In the genomic region with DNA sequence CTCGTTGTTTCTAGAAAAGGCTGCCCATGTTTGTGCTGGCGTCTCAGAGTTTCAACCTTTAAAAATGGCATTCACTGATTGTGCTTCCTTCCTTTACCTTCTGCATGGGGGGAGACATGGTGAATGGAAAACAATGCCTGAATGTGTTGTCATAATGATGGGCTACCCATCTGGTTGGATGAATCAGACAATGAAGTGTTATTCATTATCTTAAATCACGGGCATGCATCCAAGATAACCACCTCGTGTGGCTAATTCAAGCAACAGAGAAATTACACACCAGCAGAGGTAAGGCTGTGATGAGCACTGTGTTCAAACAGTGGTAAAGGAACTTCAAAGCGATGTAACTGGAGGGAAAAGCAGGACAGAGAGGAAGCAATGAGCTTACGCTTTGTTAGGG, we compare ENCODE assay signal across 22 mouse cellular contexts.
A peak's percentile ranks its signal among the peaks of the same experiment; 100 is the strongest.
DNase-seq lines count a peak whose midpoint lies in the region; ATAC-seq and TF ChIP-seq lines count a peak whose summit lies in the region.
"Had no signal": no experiment of that assay in that cellular context is flagged by ENCODE, and none has a peak within 500 bp of the region (broad histone marks: within the 10 kb centered on the region; RNA-seq: fewer than 3 reads in every experiment).

No protein-coding gene starts in this region.

- H3K36me3 ChIP-seq in forebrain, embryonic 14.5 days (ENCODE audit: control insufficient read depth, insufficient read depth, low read length) = no peaks in the 10 kb centered on the region
- no peaks in the 10 kb centered on the region for H3K36me3 ChIP-seq in forebrain, postnatal 0 days (ENCODE audit: insufficient read depth)
- H3K36me3 ChIP-seq in hindbrain, embryonic 13.5 days = no peaks in the 10 kb centered on the region
- H3K36me3 ChIP-seq in hindbrain, embryonic 10.5 days = no peaks in the 10 kb centered on the region
- H3K36me3 ChIP-seq: embryonic facial prominence, embryonic 12.5 days; heart, embryonic 12.5 days; intestine, embryonic 15.5 days had no signal

- 54% methylated on average over 6 of the region's 6 CpGs for WGBS in forebrain, embryonic 14.5 days
- WGBS in forebrain, postnatal 0 days = 50% methylated on average over 6 of the region's 6 CpGs
- WGBS in hindbrain, embryonic 13.5 days = 74% methylated on average over 6 of the region's 6 CpGs
- 92% methylated on average over 6 of the region's 6 CpGs for WGBS in hindbrain, embryonic 10.5 days

- no peaks in the 10 kb centered on the region for H3K9me3 ChIP-seq in forebrain, embryonic 14.5 days (replicated peaks; ENCODE audit: control insufficient read depth, low read length)
- no peaks in the 10 kb centered on the region for H3K9me3 ChIP-seq in forebrain, postnatal 0 days (ENCODE audit: low read length)
- H3K9me3 ChIP-seq in hindbrain, embryonic 13.5 days = no peaks in the 10 kb centered on the region
- no peaks in the 10 kb centered on the region for H3K9me3 ChIP-seq in hindbrain, embryonic 10.5 days
- H3K9me3 ChIP-seq: embryonic facial prominence, embryonic 12.5 days; heart, embryonic 12.5 days; intestine, embryonic 15.5 days had no signal

- TF ChIP-seq CTCF in forebrain, postnatal 0 days (IDR thresholded peaks at IDR 0.05; ENCODE audit: low read depth) = no peak

- no peak overlapping the region for H3K27ac ChIP-seq in forebrain, embryonic 14.5 days (ENCODE audit: low read depth, low read length)
- no peak overlapping the region for H3K27ac ChIP-seq in forebrain, postnatal 0 days (ENCODE audit: low read depth, low read length)
- H3K27ac ChIP-seq in hindbrain, embryonic 13.5 days = 0 out of 2 replicates have a peak overlapping the region, but pooled peaks have one; percentile 8
- H3K27ac ChIP-seq in hindbrain, embryonic 10.5 days = no peak overlapping the region
- H3K27ac ChIP-seq: embryonic facial prominence, embryonic 12.5 days; gastrocnemius, adult 2 months; hindbrain, embryonic 14.5 days; intestine, embryonic 15.5 days had no signal

- ATAC-seq in forebrain, embryonic 14.5 days = no peak
- no peak for ATAC-seq in forebrain, postnatal 0 days
- ATAC-seq in hindbrain, embryonic 13.5 days (ENCODE audit: low FRiP score) = no peak
- ATAC-seq: activated CD4-positive, CD25-positive, alpha-beta regulatory T cell, adult 4 months; CD4-positive, CD25-positive, alpha-beta regulatory T cell, adult 4 months; forebrain, embryonic 16.5 days; intestine, embryonic 15.5 days had no signal

- H3K9ac ChIP-seq in forebrain, embryonic 14.5 days (ENCODE audit: low read length) = no peak overlapping the region
- no peak overlapping the region for H3K9ac ChIP-seq in forebrain, postnatal 0 days
- H3K9ac ChIP-seq in hindbrain, embryonic 13.5 days = no peak overlapping the region
- H3K9ac ChIP-seq: embryonic facial prominence, embryonic 12.5 days; heart, embryonic 12.5 days; hindbrain, embryonic 14.5 days; intestine, embryonic 15.5 days had no signal

- DNase-seq in forebrain, embryonic 14.5 days (ENCODE audit: low spot score) = peak; percentile 50
- no peak for DNase-seq in forebrain, postnatal 0 days
- no peak for DNase-seq in hindbrain, embryonic 10.5 days (ENCODE audit: low spot score)
- DNase-seq in layer of hippocampus, adult 9-11 months = peak; percentile 29
- DNase-seq in layer of hippocampus, adult 9-10 months (ENCODE audit: low spot score) = no peak
- peak; percentile 53 for DNase-seq in MN1 (ENCODE audit: low spot score)
- no peak for DNase-seq in frontal cortex, postnatal 10 days (ENCODE audit: low spot score in 2 of 2)
- DNase-seq: adrenal gland, postnatal 14 days; B cell, adult 2 months; cerebellum, adult 11 months; cerebellum, adult 8-10 months; cerebellum, postnatal 25 days; gastrocnemius, adult 2 months; gastrocnemius, postnatal 25 days had no signal

- H3K27me3 ChIP-seq in forebrain, embryonic 14.5 days (replicated peaks; ENCODE audit: control insufficient read depth, insufficient read depth, low read length) = no peaks in the 10 kb centered on the region
- H3K27me3 ChIP-seq in forebrain, postnatal 0 days (ENCODE audit: insufficient read depth, low read length) = no peaks in the 10 kb centered on the region
- no peaks in the 10 kb centered on the region for H3K27me3 ChIP-seq in hindbrain, embryonic 13.5 days
- H3K27me3 ChIP-seq in hindbrain, embryonic 10.5 days (ENCODE audit: insufficient read depth, poor library complexity, severe bottlenecking) = no peaks in the 10 kb centered on the region
- H3K27me3 ChIP-seq: embryonic facial prominence, embryonic 12.5 days; heart, embryonic 12.5 days; intestine, embryonic 15.5 days had no signal

- H3K4me3 ChIP-seq in forebrain, embryonic 14.5 days (ENCODE audit: low read depth, low read length) = no peak overlapping the region
- no peak overlapping the region for H3K4me3 ChIP-seq in forebrain, postnatal 0 days (ENCODE audit: low read depth, low read length)
- no peak overlapping the region for H3K4me3 ChIP-seq in hindbrain, embryonic 13.5 days
- no peak overlapping the region for H3K4me3 ChIP-seq in hindbrain, embryonic 10.5 days
- H3K4me3 ChIP-seq: embryonic facial prominence, embryonic 12.5 days; gastrocnemius, adult 2 months; heart, embryonic 12.5 days; intestine, embryonic 15.5 days had no signal

- H3K4me2 ChIP-seq in forebrain, embryonic 14.5 days (ENCODE audit: low read length) = no peak overlapping the region
- no peak overlapping the region for H3K4me2 ChIP-seq in forebrain, postnatal 0 days (ENCODE audit: low read depth)
- no peak overlapping the region for H3K4me2 ChIP-seq in hindbrain, embryonic 13.5 days
- H3K4me2 ChIP-seq: embryonic facial prominence, embryonic 12.5 days; heart, embryonic 12.5 days; hindbrain, embryonic 14.5 days; intestine, embryonic 15.5 days had no signal

- no peaks in the 10 kb centered on the region for H3K4me1 ChIP-seq in forebrain, embryonic 14.5 days (ENCODE audit: control insufficient read depth, insufficient read depth, low read length)
- H3K4me1 ChIP-seq in forebrain, postnatal 0 days (ENCODE audit: insufficient read depth) = 0 out of 2 replicates have a peak, but pooled peaks cover 3% of the 10 kb centered on the region
- H3K4me1 ChIP-seq in hindbrain, embryonic 13.5 days (replicated peaks) = peaks cover 10% of the 10 kb centered on the region
- H3K4me1 ChIP-seq in hindbrain, embryonic 10.5 days (replicated peaks) = no peaks in the 10 kb centered on the region
- H3K4me1 ChIP-seq: intestine, embryonic 15.5 days had no signal

Comparison
In these comparisons a context has a peak if more than half of its experiments do, and no peak if none do; other contexts are left out.
1. DNase-seq: peak in forebrain, embryonic 14.5 days (single experiment), layer of hippocampus, adult 9-11 months (single experiment) and MN1 (single experiment); none in forebrain, postnatal 0 days (single experiment), hindbrain, embryonic 10.5 days (single experiment), layer of hippocampus, adult 9-10 months (single experiment) and frontal cortex, postnatal 10 days (0 of 2).